Mouse (Mus musculus): ENCODE measurements around the gene Gpr152.
A peak's percentile ranks its signal among the peaks of the same experiment; 100 is the strongest.

- TF ChIP-seq POLR2A (IDR thresholded peaks at IDR 0.05; ENCODE audit: borderline replicate concordance, insufficient read depth, low read length), result peak; percentile 42; the same call in 1 of the 2 replicates
- TF ChIP-seq CTCF (IDR thresholded peaks at IDR 0.05; ENCODE audit: borderline replicate concordance, insufficient read depth, low read depth, low read length), result no peak
These were observed 13.7 kb downstream of the Gpr152 start, which contains the start of gene Ptprcap for GRCm38 (mm10) chr19:4153232-4153654.
